In genomic region chr5:24291954-24292353, GRCm38 (mm10) we compare ENCODE assay signal across 16 mouse cellular contexts. TPM values are rescaled to one million over a fixed set of nuclear protein-coding genes. Genes with fewer than 3 reads are reported as not detected.
DNase-seq lines count a peak whose midpoint lies in the region; ATAC-seq and TF ChIP-seq lines count a peak whose summit lies in the region.
"Had no signal": no experiment of that assay in that cellular context is flagged by ENCODE, and none has a peak within 500 bp of the region (broad histone marks: within the 10 kb centered on the region; RNA-seq: fewer than 3 reads in every experiment).

No protein-coding gene starts in this region.

- ATAC-seq in heart, embryonic 12.5 days (ENCODE audit: insufficient number of reproducible peaks, low FRiP score) = no peak
- ATAC-seq: midbrain, embryonic 13.5 days had no signal

- 43% methylated on average over 3 of the region's 3 CpGs for WGBS in heart, embryonic 12.5 days

- no peaks in the 10 kb centered on the region for H3K27me3 ChIP-seq in heart, embryonic 12.5 days (replicated peaks)
- H3K27me3 ChIP-seq: embryonic facial prominence, embryonic 13.5 days; kidney, embryonic 15.5 days; midbrain, embryonic 13.5 days had no signal

- TF ChIP-seq CTCF in left cerebral cortex, adult 2 months (IDR thresholded peaks at IDR 0.05) = no peak

- H3K4me3 ChIP-seq in heart, embryonic 12.5 days = no peak overlapping the region
- no peak overlapping the region for H3K4me3 ChIP-seq in left cerebral cortex, adult 2 months
- H3K4me3 ChIP-seq: embryonic facial prominence, embryonic 13.5 days; forebrain, embryonic 10.5 days; kidney, embryonic 15.5 days; midbrain, embryonic 13.5 days had no signal

- H3K27ac ChIP-seq in heart, embryonic 12.5 days (ENCODE audit: poor library complexity, severe bottlenecking) = no peak overlapping the region
- H3K27ac ChIP-seq in left cerebral cortex, adult 2 months = no peak overlapping the region
- H3K27ac ChIP-seq: embryonic facial prominence, embryonic 13.5 days; forebrain, embryonic 10.5 days; kidney, embryonic 15.5 days; macrophage; midbrain, embryonic 13.5 days had no signal

- intact Hi-C loops in heart, postnatal 10 days (cut with DNase I) = no loop called here
- intact Hi-C loops in left cerebral cortex, adult 2 months (cut with DNase I) = no loop called here

- no peaks in the 10 kb centered on the region for H3K36me3 ChIP-seq in heart, embryonic 12.5 days
- H3K36me3 ChIP-seq: embryonic facial prominence, embryonic 13.5 days; forebrain, embryonic 10.5 days; kidney, embryonic 15.5 days; midbrain, embryonic 13.5 days had no signal

- H3K4me1 ChIP-seq in heart, embryonic 12.5 days (replicated peaks) = peaks cover 10% of the 10 kb centered on the region
- H3K4me1 ChIP-seq: embryonic facial prominence, embryonic 13.5 days; forebrain, embryonic 10.5 days; kidney, embryonic 15.5 days; midbrain, embryonic 13.5 days had no signal

- no peak overlapping the region for H3K4me2 ChIP-seq in heart, embryonic 12.5 days
- H3K4me2 ChIP-seq: embryonic facial prominence, embryonic 13.5 days; kidney, embryonic 15.5 days; midbrain, embryonic 13.5 days had no signal

- peak; percentile 53 to 60 for DNase-seq in heart, adult 18-20 months
- peak; percentile 45 for DNase-seq in adrenal gland, adult 2 months
- DNase-seq in adrenal gland, postnatal 36 days = peak; percentile 37 to 59
- peak; percentile 59 to 61 for DNase-seq in heart, postnatal 10 days
- no peak for DNase-seq in left cerebral cortex, adult 2 months (ENCODE audit: extremely low spot score in 1 of 2, low spot score in 2 of 2)
- no peak for DNase-seq in urinary bladder, postnatal 14 days (ENCODE audit: low spot score)
- DNase-seq: layer of hippocampus, adult 9-11 months; liver; lung, adult 18-20 months; thymus, postnatal 36 days had no signal

- H3K9me3 ChIP-seq in heart, embryonic 12.5 days (replicated peaks) = peaks cover 7% of the 10 kb centered on the region

- H3K9ac ChIP-seq in heart, embryonic 12.5 days = no peak overlapping the region
- H3K9ac ChIP-seq: embryonic facial prominence, embryonic 13.5 days; kidney, embryonic 15.5 days; midbrain, embryonic 13.5 days had no signal

RNA-seq across cellular contexts. Expression of gene Kcnh2, which starts 59.5 kb away (rescaled TPM):
- total RNA-seq in heart, adult 18-20 months (2021) = 10 to 100 TPM; 52.6 to 61.1 TPM
- polyA plus RNA-seq in heart, embryonic 12.5 days (2016; fragmentation: Nextera tagmentation; extraction: Ambion mirVana) = 38.2 and 40.5 TPM in 2 replicates
- 10 to 100 TPM; 12.3 to 26.4 TPM for total RNA-seq in adrenal gland, adult 2 months (2021)
- 75.2 and 99.5 TPM in 2 replicates for polyA plus RNA-seq in adrenal gland, adult 2 months (2012; rRNA removed)
- total RNA-seq in adrenal gland, postnatal 36 days (2021) = 10 to 100 TPM; 14.4 to 14.7 TPM
- 10 to 100 TPM; 90.5 to 93.9 TPM for total RNA-seq in heart, postnatal 10 days (2021)
- 10 to 100 TPM; 28.6 to 32.8 TPM for total RNA-seq in left cerebral cortex, adult 2 months (2021)
- polyA plus RNA-seq: macrophage had no signal

Comparison
In these comparisons a context has a peak if more than half of its experiments do, and no peak if none do; other contexts are left out.
1. DNase-seq: peak in heart, adult 18-20 months (2 of 2), adrenal gland, adult 2 months (single experiment), adrenal gland, postnatal 36 days (2 of 2) and heart, postnatal 10 days (2 of 2); none in left cerebral cortex, adult 2 months (0 of 2) and urinary bladder, postnatal 14 days (single experiment).